Mouse (Mus musculus) Patski (cell line): ENCODE results near the gene Mrpl36. TPM values are rescaled to one million over a fixed set of nuclear protein-coding genes. Genes with fewer than 3 reads are reported as not detected.
A peak's percentile ranks its signal among the peaks of the same experiment; 100 is the strongest.

Source experiments
- ATAC-seq: fragments of 100-300 bp; one replicate; pipeline ENCODE4 v1.8.0; 2021
- CTCF ChIA-PET: fragments of 350-600 bp; sonication (Branson Sonifier 250); formaldehyde crosslinking; loops from one replicate; lab custom pipeline; 2022; ENCODE audit warnings: inconsistent platforms; lab: Charles Lee
- POLR2A ChIA-PET: fragments of 350-600 bp; sonication (Branson Sonifier 250); formaldehyde crosslinking; loops from one replicate; lab custom pipeline; 2022; ENCODE audit warnings: antibody characterized with exemption, inconsistent platforms; lab: Charles Lee
- DNase-seq: peaks from one replicate; pipeline ENCODE4 v3.0.0-alpha.2; 2011; ENCODE audit warnings: low read depth, low spot score
- H3K27me3 ChIP-seq: fragments of 371-371 bp; one replicate; pipeline ENCODE4 v1.5.1; 2021
- CTCF ChIP-seq: fragments of 100-300 bp; IDR thresholded peaks from one replicate; pipeline ENCODE4 v1.5.1; 2021
- in situ Hi-C: fragments of 300-500 bp; cut with MboI; formaldehyde crosslinking; loops from 3 replicates; pipeline ENCODE4 v1.11.1; 2018; ENCODE audit warnings: low pct_unique_long_range_greater_than_20kb, mixed read lengths
- polyA plus RNA-seq: library from polyadenylated mRNA; unstranded; gene quantifications from one replicate; pipeline ENCODE4 v1.2.3, GENCODE M21; 2021

Gene Mrpl36
- 62.8 TPM for polyA plus RNA-seq

DNA sequence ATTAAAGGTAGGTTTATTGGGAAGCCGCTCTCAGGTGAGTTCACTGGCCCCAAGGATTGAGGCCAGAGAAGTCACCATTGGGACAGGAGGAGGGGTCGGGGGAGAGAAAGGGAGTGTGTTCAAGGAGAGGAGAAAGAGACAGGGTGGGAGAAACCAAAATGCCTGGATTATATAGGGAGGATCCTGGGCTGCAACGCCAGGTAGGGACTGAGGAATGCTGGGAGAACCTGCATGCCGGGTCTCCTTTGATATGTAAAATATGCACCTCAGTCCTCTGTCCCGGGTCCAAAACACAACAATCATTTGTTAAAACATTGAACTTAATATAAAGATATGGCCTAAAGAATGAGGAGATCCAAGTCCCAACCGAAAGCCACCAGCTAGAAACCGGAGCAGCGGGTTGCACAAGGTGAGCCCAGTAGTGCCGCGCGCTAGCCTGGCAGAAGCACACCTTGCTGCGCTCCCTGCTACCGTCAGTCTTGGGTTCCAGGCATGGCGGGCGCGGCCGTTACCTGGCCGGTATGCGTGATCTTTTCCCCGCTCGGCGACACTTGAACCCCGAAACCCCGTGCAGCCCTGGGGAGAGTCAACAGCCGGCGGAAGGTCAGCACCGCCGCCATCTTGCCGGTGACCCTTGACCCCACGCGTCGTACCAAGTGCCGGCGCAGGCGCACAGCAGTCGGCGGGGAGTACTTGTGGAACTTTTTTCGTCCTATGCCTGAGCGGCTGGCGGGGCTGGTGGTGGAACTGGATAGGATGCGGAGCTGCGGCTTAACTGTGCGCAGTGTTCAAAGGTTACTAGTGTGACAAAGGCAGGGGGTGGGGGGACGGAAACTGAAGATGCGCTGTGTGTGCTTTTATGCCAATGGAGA, at the start of gene Mrpl36, which contains the start of gene Ndufs6:
Gene Mrpl36 (plus strand): TSS at position 687 of the 872 bp plus-strand sequence.
Gene Ndufs6 (minus strand): TSS at position 716 of the 872 bp plus-strand sequence.
- DNase-seq, result peak; percentile 47
- TF ChIP-seq CTCF, result no peak
- H3K27me3 ChIP-seq, result no peaks in the 10 kb centered on the region
- in situ Hi-C loops, result no loop called here
- ATAC-seq, result peak; percentile 78
- ChIA-PET POLR2A (no interaction called here), CTCF (no interaction called here)

- ChIA-PET POLR2A (interaction anchor here (0.6 kb wide), 1 partner anchor 74 kb away, joined by 3 read pairs; no protein-coding TSS in a partner anchor), CTCF (no interaction called here)
- H3K27me3 ChIP-seq, result peaks cover 15% of the 10 kb centered on the region
- in situ Hi-C loops, result no loop called here
- DNase-seq, result no peak
- no peak for ATAC-seq
- TF ChIP-seq CTCF, result no peak
Measured at GRCm38 (mm10) chr13:73279196-73279595, 49.1 kb upstream of the Mrpl36 start.

- CTCF ChIA-PET, result no interaction called here
Measured at GRCm38 (mm10) chr13:73282407-73282806, 45.9 kb upstream of the Mrpl36 start.

DNA sequence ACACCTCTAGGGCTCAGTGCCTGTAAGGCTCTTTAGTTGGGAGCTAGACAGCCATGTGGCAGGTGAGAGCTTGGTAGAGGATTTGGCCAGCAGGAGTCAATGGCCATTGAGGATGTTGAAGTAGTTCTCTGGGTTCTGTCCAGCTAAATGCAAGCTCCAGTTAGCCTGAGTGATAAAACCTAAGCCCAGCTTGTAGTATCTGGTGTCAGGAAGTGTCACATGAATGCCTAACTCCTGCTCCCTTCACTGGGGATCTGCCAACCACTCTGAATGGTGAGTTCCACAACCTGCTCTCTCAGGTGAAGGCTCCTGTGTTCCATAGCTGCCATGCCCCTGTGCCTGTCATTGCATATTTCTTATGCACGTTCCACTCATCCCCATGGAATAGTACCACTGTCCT, 44.8 kb upstream of the Mrpl36 start:
- CTCF ChIA-PET, result interaction anchor here (0.8 kb wide), 1 partner anchor 27 kb away, joined by 3 read pairs; no protein-coding TSS in a partner anchor
- DNase-seq (no peak), ATAC-seq (no peak)
- no peak for TF ChIP-seq CTCF
- in situ Hi-C loops, result no loop called here
- POLR2A ChIA-PET, result no interaction called here
- peaks cover 8% of the 10 kb centered on the region for H3K27me3 ChIP-seq

More at GRCm38 (mm10) chr13:73282407-73282806, 45.9 kb upstream of the Mrpl36 start:
- TF ChIP-seq CTCF, result no peak
- DNase-seq (no peak), ATAC-seq (no peak)
- in situ Hi-C loops, result no loop called here
- peaks cover 11% of the 10 kb centered on the region for H3K27me3 ChIP-seq
- POLR2A ChIA-PET, result no interaction called here

DNA sequence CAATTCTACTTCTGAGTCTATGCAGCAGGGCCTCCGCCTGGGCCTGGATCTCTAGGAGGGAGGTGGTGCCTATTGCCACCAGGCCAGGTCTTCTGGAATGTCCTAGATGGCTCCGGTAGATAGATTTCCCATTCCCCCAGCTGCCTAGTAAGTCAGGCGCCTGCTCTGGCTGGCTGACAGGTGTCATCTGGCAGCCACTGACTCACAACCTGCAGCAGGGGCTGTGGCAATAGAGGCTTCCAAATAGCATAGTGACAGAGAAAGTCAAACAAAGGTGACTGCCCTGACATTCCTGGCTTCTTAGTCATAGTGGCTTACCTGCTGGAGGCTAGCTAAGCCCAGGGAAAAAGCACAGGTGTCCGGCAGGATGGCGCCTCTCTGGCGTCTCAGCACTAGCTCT, 38.1 kb upstream of the Mrpl36 start:
- ATAC-seq (no peak), DNase-seq (no peak)
- in situ Hi-C loops, result no loop called here
- ChIA-PET POLR2A (no interaction called here), CTCF (interaction anchor here (1.4 kb wide), 1 partner anchor 20 kb away, joined by 3 read pairs; no protein-coding TSS in a partner anchor)
- H3K27me3 ChIP-seq, result peaks cover 27% of the 10 kb centered on the region
- no peak for TF ChIP-seq CTCF

DNA sequence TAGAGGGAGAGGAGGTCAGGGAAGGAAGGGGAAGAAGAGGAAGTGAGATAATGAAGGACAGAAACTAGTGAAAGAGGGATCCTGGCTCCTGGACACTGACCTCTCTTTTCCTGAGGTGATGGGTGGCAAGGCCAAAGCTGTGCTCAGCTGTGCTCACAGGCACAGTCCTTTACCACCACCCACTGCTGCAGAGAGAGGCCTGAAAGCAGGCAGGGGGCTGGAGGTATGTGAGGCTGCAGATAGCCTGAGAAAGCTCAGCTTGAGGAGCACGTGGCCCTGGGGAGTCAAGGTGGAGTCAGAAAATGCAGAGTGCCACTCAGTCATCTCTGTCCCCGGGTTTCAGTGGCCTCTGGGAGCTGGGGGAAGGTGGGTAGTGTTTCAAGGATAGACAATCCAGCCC, 37.2 kb upstream of the Mrpl36 start:
- TF ChIP-seq CTCF, result no peak
- peaks cover 26% of the 10 kb centered on the region for H3K27me3 ChIP-seq
- ChIA-PET CTCF (no interaction called here), POLR2A (no interaction called here)
- ATAC-seq (no peak), DNase-seq (no peak)
- in situ Hi-C loops, result no loop called here

- DNase-seq, result no peak
- ChIA-PET POLR2A (no interaction called here), CTCF (no interaction called here)
- in situ Hi-C loops, result no loop called here
- ATAC-seq, result no peak
- peaks cover 11% of the 10 kb centered on the region for H3K27me3 ChIP-seq
- TF ChIP-seq CTCF, result no peak
Measured at GRCm38 (mm10) chr13:73298717-73299116, 29.6 kb upstream of the Mrpl36 start.

GRCm38 (mm10) chr13:73299322-73299721, 29.0 kb upstream of the Mrpl36 start:
- ChIA-PET CTCF (no interaction called here), POLR2A (no interaction called here)
- H3K27me3 ChIP-seq, result peaks cover 10% of the 10 kb centered on the region
- ATAC-seq, result no peak
- TF ChIP-seq CTCF, result no peak
- DNase-seq, result no peak
- in situ Hi-C loops, result no loop called here

- CTCF ChIA-PET, result no interaction called here
- ATAC-seq, result no peak
- H3K27me3 ChIP-seq, result peaks cover 4% of the 10 kb centered on the region
- no peak for TF ChIP-seq CTCF
- in situ Hi-C loops, result no loop called here
- POLR2A ChIA-PET, result no interaction called here
- DNase-seq, result no peak
Measured at GRCm38 (mm10) chr13:73304729-73305128, 23.6 kb upstream of the Mrpl36 start.

DNA sequence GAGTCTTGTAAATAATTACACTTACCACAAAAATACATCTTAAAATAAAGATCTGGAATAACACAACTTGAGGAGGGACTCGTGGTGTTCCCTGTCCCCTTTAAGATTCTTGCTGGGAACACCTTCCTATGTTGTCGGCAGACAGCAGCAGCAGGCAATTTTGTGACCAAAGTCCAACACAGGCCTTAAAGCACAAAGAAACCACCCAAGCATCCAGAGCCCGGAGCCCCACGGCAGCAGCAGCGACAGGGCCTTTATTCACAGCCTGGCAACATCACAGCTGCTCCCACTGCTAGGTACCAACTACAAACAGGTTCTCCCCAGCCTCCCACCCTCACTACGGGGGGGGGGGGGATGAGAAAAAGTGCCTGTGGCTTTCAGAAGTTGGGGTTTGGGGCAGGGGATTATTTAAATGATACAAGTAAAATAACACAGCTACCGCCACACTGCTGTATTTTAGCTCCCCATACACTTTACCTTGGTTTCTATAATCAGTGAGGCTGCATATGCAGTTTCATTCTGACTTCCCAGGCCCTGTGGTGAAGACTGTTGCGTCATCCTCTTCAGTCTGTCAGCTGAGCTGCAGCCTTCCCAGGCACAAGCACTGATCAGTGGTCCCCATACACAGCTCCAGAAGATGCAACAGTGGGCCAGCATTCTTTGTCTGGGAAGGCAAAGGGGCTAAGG, 22.8 kb upstream of the Mrpl36 start:
- DNase-seq (no peak), ATAC-seq (no peak)
- CTCF ChIA-PET, result no interaction called here
- no peak for TF ChIP-seq CTCF
- POLR2A ChIA-PET, result interaction anchor here (0.6 kb wide), 1 partner anchor 63 kb away, joined by 3 read pairs; no protein-coding TSS in a partner anchor
- in situ Hi-C loops, result no loop called here
- H3K27me3 ChIP-seq, result peaks cover 4% of the 10 kb centered on the region

- ChIA-PET POLR2A (no interaction called here), CTCF (no interaction called here)
- ATAC-seq (no peak), DNase-seq (no peak)
- H3K27me3 ChIP-seq, result peaks cover 4% of the 10 kb centered on the region
- in situ Hi-C loops, result no loop called here
- TF ChIP-seq CTCF, result no peak
Measured at GRCm38 (mm10) chr13:73306085-73306410, 22.3 kb upstream of the Mrpl36 start.
